Mouse (Mus musculus) granulocyte monocyte progenitor cell, adult 5-6 weeks (primary cell): ENCODE data around the gene Kcnip1. TPM values are rescaled to one million over a fixed set of nuclear protein-coding genes. Genes with fewer than 3 reads are reported as not detected.

Experiments used
- ATAC-seq: replicated peaks from 2 replicates; pipeline ENCODE4 v1.8.0; 2016; ENCODE audit warnings: mild to moderate bottlenecking, moderate TSS enrichment, inconsistent platforms; ENCODE audit not compliant: poor library complexity, severe bottlenecking
- total RNA-seq, 2 experiments: library from RNA; stranded (forward) in 1 of 2; stranded (reverse) in 1 of 2; fragments of 200-712, 200-1000 nt in 1 of 2; fragments of >200 nt in 1 of 2; fragmentation: Nextera tagmentation in 1 of 2; gene quantifications; 2 replicates each; pipeline ENCODE4 v1.2.3; 2014 to 2017

Gene Kcnip1
- total RNA-seq, 2 experiments from 2014 or later: not detected

DNA sequence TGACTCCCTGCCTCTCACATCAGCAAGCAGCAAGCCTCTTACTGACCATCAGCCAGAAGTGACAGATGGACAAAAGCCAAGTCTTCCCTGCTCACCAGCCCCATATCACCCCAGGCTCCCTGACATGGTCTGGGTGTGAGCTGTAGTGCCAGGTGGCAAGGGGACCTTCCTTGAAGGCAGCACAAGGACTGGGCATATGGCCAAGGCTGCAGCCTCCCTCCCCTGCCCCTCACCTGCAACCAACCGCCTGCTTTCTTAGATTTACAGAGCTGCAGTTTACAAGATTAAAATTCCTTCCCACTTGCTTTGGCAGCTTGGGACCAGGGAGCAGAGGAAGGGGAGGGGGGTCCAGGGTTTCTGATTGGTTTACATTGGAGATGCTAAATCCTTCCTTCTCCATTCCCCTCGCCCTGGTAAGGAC is 80.8 kb downstream of the Kcnip1 start:
- ATAC-seq: no peak

DNA sequence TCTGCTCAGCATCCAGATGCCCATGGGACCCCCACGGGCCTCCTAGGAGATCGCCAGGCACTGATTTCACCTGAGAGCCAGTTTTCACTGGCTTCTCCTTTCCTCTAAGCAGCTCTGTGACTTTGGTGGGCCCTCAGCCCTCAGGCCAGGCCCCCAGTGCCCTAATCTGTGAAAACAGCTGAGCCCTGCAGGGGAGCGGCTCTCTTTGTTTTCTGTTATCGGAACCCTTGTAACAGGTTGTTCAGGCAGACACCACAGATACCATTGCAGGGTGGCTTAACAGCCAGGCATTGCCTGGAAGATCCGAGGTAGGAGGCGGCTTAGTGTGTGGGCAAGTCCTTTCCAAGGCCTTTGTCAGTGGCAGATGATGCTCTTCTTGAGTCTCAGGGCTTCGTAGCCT is 82.0 kb downstream of the Kcnip1 start:
- ATAC-seq: no peak

DNA sequence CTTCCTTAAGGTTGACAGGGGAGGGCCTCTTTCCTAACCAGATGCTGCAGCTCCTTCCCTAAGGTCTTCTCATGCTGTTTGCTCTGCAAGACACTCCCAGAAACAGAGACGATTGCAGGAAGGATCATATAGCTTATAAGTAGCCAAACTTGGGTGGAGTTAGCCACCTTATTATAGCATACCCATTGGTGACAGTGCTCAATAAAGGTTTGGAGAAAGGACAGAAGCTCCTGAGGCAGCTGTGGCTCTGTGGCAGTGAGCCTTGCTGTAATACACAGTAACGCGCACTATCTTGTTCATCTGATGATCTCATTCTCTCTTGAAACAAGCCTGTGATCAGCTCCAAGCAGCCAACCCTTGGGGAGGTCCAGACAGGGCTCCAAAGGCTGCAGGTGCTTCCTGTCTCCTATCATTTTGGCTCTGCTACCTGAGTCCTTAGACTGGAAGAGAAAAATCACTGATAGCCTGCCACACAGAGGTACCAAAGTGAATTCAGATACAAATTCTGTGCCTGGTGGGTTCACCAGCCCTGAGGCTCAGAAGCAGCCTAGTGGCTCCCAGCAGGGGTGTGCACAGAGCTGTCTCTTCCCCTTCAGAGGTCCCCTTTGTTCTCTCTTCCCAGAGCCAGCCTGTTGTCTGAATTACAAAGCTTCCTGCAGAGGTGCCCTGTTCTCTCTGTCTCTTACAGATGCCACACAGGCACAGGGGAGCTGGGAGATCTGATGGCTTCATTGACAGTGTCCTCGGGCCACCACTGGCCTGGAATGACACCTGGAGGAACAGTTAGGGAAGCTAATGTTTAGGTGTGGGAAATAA is 84.4 kb downstream of the Kcnip1 start:
- ATAC-seq: no peak

DNA sequence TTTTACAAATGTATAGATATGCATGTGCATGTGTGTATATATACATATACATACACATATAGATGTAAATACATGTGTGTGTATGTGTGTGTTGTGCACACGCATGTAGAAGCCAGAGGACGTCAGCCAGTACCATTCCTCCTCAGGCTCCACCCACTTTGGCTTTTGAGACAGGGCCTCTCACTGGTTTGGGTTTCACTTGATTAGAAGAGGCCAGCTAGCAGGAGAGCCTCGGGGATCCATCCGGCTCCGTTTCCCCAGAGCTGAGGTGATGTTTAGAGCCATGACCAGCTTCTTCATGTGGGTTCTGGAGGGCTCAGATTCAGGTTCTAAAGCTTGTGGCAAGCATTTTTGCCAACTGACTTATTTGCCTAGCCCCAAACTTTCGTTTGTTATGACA is 89.5 kb downstream of the Kcnip1 start:
- ATAC-seq: no peak

DNA sequence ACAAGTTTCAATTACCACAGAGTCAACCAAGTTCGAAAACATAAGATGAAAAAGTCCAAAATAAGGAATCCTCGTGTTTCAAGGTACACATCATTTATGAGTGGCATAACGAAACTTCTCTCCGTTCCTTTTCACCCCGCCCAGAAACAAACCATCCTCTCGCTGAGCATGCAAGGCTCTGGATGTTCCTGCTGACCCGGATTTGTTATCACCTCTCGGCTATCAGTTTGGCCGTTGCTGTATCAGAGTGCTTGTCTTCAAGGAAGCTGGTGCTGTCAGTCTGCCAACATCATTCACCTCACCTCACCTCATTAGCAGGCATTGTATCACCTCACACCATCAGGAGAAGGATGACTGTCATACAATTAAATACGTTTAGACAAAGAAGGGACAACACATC is 90.6 kb downstream of the Kcnip1 start:
- no peak for ATAC-seq

DNA sequence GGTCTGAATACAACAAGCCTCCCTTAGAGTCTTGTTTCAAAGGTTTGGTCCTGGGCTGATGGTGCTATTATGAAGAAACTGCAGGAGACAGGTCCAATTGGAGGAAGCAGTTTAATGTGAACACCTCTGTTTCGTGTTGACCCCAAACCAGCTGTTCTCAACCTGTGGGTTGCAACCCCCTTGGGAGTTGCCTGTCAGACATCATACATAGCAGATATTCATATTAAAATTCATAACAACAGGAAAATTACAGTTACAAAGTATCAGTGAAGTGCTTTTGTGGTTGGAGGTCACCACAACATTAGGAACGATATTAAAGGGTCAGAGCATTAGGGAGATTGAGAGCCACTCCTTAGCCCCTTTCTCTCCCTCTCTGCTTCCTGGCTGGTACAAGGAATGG is 91.2 kb downstream of the Kcnip1 start:
- no peak for ATAC-seq

DNA sequence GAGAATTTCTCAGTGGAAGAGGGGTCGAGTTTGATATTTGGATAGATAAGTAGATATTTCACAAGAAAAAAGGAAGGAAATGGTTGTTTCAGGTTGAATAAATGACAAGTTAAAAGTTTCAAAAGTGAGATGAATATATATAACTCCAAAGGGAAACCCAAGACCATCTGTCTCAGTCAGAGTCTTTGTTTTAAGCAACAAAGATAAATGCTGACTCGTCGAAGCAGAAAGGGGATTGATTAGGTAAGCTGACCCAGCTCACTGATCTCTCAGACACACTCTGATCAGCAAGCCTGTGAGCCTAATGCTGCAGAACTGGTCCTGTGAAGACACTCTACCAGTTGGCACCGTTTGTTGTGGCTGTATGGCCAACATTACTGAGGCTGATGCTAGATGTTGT is 101.9 kb downstream of the Kcnip1 start:
- ATAC-seq: no peak

DNA sequence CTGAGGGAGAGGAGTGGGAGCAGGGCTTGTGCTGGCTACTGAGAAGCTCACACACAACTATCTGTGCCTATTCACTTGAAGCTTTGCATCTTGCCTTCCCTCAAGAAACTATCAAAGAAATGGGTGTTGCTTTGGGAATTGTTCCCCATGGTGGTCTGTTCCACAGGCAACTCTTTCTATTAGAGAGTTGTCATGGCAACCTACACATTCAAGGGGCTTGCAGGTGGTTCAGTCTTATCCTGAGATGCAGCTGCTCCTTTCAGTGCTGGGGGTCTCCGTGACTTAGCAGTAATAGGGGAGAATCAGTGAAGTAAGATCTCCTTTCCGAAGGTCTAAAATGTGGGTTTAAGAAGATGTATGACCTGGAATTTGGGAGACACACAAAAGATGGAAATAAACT is 102.6 kb downstream of the Kcnip1 start:
- ATAC-seq: no peak

DNA sequence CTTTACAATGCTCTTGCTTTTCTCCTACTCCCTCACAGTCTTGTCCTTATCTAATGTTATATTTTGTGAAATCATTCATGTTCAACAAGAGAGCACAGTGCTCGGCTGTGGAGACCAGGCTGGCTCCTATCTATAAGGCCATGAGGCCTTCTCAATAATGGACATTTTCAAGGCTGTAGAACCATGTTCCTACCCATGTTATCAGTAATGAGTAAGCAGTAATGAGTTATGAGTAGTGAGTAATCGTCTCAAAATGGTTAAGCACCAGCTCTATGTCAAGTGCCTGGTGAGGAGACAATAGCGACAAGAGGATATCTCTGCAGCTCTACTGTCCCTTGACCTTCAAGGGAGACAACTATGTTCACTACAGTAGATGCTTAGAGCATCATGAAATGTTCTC is 105.3 kb downstream of the Kcnip1 start:
- no peak for ATAC-seq

DNA sequence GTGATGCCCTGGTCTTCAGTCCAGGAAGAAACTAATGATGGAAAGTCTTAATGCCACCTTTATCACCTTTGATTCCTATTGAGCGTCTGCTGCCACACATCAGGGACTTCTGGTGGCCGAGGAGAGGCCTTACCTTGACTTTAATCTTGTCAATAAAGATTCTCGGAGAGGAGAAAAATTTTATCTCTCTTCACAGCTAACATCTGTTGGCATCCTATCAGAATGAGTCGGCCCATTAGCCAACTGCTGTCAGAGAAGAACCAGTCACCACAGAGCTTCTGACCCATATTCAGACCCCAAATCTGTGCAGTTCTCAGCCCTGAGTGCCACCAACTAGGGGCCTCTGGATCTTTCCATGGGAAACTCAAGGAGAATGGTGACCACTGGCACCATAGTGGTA is 107.0 kb downstream of the Kcnip1 start:
- no peak for ATAC-seq

DNA sequence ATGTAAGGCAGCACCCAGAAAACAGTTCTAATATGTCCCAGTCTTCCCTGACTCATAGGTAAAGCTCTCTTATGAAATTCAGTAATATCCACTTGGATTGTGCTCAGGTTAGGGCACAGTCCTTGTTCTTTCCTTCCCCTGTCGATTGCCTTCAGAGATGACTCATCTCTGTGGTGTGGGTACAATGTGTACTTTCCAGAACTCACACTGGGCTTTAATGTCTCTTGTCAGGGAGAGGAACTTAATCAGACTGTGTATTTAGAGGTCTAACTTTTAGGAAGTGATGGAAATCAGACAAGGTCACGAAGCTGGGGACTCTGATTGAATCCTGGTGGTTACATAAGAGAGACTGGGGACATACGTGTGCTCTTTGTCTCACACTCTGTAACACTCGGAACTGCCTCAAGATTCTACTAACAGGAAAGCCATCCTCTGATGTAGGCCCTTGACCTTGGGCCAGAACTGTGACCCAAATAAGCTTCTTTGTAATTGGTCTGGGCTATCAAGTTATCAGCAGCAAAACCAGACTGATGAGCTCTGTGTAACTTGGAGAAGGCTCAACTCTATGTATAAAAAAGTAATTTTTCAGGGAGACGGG is 110.1 kb downstream of the Kcnip1 start:
- ATAC-seq: no peak

DNA sequence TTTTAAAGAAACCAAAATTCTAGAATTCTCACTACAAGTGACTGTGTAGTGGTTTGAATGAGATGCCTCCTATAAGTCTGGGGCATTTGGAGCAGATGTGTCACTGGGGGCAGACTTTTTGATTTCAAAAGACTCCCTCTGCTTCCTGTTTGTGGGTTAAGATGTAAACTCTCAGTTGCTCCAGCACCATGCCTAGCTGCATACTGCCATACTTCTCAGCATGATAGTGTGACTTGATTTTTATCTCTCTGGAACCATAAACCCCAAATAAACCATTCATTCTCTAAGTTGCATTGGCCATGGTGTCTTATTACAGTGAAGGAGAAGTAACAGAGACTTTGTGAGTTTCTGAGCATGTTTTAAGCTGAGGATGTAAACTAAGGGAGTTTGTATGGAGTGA is 118.0 kb downstream of the Kcnip1 start:
- no peak for ATAC-seq

DNA sequence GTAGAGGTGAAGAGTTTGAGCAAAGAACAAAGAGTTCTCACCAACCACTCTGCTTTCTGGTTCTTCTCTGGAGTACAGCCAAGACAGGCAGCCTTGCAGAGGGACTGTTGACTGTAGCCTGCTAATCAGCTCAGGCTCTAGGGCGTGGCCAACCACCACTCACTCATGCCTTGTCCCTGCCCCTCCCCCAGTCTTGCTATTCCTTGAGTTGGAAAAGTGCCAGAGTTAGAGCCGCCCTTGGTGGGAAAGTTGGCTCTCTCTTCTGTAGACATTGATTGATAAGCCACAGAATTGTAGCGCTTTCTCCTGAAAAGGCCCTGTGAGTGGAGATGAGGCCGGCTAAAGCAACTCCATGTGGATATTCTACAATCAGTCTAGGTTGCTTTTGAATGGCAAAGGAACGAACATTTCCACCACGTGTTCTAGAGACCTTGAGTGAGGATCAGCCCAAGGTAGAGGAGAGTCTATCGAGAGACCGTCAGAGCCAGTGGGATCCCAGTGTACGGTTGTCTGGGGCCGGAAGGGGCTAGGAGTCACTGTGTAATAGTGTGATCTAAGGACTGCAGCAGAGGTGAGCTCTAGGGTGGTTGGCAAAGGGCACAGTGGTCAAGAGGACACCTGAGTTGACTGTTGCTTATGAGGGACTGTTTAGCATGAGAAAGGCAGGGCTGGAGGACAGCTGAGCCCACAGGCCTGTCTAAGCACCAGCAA is 119.7 kb downstream of the Kcnip1 start:
- ATAC-seq: no peak

DNA sequence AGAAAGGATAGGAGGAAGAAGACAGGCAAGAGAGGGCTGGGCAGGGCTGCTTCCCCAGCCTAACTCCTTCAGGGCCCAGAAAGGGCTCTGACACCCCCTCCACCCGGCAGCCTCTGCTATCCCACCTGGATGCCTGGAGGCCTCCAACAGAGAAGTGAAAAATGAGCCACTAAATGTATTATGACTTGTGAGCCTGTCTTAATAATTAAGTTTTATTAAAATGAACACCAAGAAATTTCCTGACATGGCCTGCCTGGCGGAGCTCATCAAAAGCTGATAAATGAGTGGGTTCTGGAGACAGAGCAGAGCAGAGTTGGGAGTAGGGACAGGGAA is 120.3 kb downstream of the Kcnip1 start:
- no peak for ATAC-seq

DNA sequence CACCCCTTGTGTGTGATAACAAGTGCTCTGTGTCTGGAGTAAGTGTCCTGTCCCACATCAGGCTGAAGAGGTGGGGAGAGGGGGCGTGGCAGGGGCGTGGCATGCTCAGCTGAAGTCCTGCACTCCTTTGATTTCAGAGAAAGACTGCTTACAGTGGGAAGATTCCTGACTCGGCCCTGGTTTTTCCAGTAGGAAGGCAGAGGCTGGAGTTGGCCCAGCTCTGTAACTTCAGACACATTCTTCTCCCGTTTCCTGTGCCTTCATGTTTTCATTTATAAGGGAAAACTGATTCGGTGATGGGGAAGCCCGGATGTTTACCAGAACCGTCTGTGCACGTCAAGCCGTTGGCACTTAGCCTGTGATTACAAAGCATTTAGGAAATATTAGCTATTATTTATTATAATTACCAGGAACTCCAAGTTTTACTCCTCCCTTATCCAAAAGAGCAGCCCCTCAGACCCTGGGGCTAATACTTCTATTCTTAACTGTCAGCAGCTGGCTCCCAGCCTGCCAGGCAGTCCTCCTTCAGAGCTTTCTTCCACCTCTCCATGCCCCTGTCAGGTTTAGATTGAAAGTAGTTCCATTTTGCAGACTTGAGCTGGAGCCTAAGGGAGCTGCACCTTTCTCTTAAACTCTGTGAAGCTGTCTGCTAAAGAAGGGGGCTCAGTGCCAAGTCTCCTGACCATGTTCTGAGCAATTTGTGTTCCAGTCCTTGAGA is 120.8 kb downstream of the Kcnip1 start:
- ATAC-seq: no peak

DNA sequence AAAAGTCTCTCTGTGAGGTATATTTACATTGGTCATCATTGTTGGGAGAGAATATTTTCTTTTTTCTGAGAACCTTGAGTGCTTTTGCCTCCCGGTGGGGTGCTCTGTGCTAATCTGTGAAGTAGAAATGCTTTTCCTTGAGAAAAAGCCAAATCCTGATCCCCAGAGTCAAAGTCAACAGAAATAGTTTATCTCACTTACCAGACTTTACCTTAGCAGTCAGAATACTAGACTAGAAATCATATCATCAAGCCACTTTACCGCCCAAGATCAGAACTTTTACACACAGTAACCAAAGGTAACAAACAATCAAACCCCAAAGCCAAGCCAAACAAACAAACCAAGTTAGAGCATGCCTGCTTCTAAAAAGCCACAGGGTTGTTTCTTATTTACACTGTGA is 122.7 kb downstream of the Kcnip1 start:
- ATAC-seq: no peak

DNA sequence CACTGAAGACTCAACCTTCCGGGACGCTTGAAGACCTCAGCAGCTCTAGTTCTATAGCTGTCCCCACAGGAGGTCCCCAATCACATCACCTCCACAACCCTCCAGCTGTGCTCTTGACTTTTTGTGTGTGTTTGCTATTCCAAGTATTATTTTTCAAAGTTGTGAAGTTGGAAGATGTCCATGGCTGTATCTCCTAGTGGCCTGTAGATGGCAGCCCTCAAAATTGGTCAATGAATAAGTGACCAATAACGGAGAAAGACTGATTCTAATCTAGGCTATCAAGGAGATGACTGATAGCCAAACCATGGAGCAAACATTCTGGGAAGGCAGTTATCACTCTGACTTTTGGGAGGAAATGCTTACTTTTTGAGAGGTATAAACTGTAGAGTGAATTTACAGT is 123.4 kb downstream of the Kcnip1 start:
- no peak for ATAC-seq

DNA sequence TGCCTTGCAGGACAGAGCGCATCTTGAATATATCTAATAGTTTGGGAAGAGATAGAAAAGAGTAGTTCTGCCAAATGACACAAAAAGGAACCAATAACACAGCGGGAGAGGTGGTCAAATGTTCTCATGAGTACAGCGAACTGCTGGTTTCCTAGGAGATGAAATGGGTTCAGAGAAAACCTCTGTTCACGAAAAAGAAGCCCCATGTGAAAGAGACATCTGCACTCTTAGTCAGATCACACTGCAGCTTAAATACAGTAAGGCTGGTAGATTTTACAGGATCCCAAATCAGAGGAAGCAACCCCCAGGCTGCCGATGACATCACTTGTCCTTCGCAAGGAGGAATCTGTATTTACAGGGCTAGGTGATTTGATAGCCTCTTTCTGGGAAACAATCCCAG is 126.2 kb downstream of the Kcnip1 start:
- ATAC-seq: no peak

DNA sequence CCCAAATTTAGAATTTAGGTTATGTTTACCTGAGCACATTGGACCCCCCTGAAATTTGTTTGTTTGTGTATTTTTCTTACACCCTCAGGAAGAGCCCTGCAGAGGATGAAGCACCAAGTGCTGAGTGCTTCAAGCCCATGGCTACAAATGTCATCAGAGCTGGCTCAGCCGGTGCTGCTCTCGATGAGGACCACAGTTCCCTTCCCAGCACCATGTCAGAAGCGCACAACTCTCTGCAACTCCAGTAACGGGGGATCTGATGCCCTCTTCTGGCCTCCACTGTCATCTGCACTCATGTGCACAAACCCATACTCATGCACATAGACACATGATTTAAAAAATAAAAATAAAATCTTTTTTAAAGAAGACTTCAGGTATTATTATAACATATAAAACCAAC is 128.7 kb downstream of the Kcnip1 start:
- ATAC-seq: no peak

DNA sequence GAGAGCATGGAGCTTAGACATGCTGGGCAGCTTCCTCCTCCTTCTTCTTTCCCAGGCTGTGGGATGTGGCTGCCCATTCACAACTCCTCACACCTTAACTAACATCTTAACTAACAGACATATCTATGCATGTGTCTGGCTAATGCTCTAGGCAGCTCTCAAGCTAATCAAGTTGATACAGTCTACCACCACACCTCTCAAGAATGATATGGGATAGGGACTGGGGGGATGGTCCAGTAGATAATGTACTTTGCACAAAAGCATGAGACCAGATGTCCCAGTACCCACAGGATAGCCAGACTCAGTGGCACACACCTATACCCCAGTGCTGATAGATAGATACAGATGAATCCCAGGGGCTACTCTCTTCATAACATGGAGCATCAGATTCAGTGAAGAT is 131.1 kb downstream of the Kcnip1 start:
- no peak for ATAC-seq

DNA sequence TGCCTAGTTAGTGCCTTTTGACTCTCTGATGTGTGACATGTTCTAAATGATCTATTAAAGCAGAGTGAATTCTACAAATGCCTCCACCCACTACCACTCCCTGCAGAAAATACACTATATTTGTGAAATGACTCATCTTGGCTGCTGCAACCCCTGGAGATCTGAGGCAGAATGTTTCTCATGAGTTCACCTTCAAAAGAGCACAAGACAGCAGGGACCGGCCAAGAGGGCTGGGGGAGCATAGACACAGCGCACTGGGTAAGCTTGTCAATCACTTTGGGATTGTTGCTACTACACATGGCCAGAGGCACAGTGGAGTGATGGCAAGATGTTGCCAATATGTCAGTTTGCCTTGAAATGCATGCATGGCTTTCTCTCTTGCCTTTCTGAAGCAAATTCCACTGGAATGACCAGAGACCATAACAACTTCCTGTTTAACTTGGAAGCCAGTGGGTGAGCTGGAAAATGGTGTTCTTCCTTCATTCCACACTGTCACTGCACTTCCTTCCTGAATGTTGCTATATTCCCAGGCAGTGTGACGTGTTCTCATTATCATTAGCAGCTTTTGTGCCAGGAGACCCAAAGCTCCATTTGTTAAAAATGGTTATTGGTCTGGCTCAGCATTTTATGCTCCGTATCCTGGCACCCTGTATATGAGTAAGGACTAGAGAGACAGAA is 131.9 kb downstream of the Kcnip1 start:
- ATAC-seq: no peak
